Mouse (Mus musculus) embryo, embryonic 10 days (tissue): ENCODE measurements around the gene Ttll13.
A peak's percentile ranks its signal among the peaks of the same experiment; 100 is the strongest.

ENCODE experiments used
- DNase-seq: peaks from one replicate; pipeline ENCODE4 v3.0.0-alpha.2; 2015; ENCODE audit warnings: low spot score

Gene Ttll13

DNA sequence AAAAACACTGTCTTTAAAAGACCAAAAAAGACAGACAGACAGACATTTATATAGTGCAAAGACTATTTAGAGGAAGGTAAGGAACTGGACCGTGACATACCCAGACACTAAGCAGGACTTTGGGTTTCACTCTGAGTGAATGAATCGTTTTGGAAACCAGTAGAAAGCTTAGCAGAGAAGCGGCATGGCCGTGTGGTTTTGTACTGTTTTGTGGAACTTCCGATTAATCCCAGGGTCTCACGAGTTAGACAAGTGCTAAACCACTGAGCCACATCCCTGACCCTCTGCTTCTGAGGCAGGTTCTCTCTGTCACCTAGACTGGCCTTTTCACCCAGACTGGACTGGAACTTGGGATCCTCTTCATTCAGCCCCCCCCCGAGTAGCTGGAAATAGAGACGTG, 31.7 kb upstream of the Ttll13 start:
- no peak for DNase-seq

DNA sequence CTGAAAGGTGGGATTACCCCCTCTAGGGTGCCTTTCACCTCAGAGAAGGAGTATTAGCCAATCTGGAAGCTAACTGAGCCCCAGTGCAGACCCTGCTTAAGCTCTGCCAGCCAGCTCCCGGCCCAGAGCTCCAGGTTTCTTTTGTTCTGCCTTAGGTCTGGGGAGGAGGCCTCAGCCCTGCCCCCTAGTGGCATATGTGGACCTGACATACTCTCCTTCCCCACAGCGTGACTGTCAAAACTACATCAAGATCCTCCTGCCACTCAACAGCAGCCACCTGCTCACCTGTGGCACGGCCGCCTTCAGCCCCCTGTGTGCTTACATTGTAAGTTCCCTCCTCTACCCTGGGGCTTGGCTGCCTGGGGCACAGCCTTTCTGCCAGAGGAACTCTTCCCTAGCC, 30.8 kb upstream of the Ttll13 start:
- peak; percentile 85 for DNase-seq

DNA sequence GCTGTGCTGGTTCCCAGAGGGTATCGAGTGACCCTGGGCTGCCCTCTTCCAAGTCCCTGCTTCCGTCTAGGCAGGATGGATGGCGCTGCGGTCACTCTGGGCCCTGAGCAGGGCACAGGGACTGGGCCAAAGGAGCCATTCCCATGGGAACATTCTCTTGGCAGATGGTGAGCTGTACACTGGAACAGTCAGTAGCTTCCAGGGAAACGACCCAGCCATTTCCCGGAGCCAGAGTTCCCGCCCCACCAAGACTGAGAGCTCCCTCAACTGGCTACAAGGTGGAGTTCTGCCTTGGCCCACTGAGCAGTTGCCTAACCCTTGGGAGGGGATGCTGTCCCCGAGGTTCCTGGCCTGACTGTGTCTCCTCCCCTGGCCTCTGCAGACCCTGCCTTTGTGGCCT, 29.6 kb upstream of the Ttll13 start:
- DNase-seq = no peak

DNA sequence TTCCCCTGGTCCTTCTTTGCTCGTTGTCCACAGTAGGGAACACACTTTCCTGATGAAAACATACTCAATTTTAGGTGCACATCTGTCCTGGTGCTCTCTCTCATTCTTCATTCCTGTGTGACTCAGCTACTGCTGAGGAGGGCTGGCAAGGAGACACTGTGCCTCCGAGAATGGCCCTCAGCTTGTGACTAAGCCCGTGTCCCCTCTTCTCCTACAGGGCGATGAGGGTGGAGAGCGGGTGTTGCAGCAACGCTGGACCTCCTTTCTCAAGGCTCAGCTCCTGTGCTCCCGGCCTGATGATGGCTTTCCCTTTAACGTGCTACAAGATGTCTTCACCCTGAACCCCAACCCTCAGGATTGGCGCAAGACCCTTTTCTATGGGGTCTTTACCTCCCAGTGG, 27.5 kb upstream of the Ttll13 start:
- no peak for DNase-seq

DNA sequence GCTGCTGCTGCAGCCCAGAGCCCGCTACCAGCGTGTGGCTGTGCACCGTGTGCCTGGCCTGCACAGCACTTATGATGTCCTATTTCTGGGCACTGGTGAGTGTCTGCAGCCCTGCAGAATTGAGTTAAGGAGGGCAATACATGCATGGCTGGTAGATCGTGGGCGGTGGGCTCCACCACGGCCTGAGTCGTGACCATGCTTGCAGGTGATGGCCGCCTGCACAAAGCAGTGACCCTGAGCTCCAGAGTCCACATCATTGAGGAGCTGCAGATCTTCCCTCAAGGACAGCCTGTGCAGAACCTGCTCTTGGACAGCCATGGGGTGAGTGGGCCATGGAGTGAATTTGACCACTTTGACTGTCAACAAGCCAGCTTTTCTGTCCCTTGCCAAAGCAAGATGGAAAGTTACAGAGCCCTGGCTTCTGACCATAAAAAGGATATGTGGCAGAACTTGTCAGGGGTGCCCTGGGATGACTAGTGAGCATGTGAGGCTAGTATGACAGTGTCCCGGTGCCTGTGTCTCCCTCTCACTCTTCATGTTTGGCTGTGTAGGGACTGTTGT, 25.9 kb upstream of the Ttll13 start:
- no peak for DNase-seq

DNA sequence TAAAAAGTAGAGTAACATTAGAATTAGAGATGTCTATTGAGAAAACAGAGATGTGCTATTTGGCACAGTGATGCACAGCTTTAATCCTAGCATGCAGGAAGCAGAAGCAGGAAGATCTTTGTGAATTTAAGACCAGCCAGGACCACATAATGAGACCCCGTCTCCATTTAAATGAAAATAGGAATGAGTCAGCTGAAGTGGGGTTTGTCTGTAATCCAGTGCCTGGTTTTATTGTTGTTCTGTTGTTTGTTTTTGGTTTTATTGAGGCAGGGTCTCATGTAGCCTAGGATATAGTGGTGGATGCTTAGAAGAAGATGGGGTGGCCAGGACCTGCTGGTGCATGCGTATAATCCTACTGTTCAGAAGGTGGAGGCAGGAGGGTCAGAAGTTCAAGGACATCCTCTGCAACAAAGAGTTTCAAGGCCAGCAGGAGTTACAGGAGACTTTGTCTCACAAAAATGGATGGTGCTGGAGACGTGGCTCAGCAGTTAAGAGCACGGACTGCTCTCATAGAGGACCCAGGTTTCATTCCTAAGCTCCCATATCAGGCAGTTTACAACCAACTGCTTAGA, 24.9 kb upstream of the Ttll13 start:
- DNase-seq = no peak

DNA sequence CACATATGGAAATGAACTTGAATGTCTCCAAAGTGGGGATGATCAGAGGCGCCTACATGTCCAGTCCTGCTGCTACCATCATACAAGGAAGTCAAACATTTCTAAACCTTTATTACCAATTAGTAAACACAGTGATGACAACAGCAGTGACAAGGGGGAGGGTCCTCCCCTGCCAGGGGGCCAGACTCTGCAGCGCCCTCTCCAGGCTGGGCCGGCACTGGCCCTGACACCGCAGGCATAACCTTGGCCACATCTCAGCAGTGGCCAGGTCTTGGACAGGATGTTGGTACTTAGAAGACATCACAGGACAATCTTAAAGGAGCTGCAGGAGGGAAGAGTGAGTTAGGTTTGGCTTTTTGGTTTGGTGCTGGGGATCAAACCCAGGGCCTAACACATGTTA, 19.1 kb upstream of the Ttll13 start:
- no peak for DNase-seq

DNA sequence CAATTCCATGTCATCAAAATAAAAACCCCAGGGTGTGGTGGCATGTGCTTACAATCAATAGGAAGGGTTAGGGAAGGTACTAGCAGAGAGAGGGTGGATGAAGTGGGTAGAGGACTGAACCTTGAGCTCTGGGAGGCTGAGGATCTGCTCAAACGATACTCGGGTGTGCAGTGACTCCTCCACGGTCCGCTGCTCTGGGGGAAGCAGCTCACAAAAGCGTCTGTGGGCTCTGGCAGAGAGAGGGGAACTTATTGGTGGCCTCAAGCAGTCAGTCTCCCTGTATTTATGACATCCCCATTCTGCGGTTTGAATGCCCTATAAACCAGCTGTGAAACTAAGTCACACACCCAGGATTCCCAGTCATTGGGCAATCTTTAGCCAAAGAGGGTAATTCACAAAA, 16.0 kb upstream of the Ttll13 start:
- DNase-seq = no peak

DNA sequence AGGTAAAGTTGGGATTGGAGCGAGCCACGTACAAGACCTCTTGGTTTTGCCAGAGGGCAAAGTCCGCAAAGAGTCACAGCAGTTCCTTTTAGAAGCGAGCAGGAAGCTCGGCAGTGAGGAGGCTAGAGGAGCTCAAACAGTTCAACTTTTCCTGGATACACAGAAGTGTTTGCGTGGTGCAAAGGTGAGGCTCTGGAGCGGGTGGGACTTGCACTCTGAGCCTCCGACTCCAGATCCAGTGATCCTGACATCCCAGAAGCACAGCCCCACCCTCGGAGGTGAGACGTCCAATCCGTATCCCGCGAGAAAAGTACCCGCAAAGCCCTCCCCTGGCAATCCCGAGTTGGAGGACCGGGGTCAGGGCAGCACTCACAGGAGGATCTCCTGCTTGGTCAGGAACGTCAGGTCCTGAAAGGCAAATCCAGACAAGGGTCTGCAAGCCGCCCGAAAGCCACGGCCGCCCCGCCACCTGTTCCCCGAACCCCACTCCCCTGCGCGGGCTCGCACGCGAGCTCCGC, 14.1 kb upstream of the Ttll13 start:
- DNase-seq = no peak

DNA sequence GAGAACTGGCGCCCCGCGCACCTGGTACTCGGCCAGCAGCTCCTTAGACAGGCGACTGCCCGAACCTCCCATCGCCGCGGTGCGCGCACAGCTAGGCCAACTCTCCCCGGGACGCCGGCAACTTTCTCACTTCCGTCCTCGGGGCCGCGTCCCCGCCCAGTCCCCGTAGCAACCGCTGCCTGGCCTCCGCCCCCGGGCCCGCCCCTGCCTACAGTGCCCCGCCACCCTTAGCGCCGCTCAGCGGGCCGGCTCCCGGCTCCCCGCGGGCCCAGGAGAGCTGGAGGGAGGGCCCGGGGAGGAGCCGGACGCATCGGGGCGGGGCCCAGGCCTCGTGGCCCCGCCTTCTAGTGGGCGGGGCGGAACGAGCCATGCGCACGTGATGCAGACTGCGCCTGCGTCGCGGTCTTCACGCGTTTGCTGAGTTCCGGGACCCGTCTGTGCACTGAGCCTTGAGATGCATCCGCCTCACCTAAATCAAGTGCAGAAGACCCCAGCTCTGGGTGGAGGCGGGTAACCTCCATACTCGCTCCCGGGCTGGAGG, 13.6 kb upstream of the Ttll13 start, which contains the start of the genes Cib1 and Gdpgp1:
Cib1 (minus strand) TSS at position 325 of the 541 bp plus-strand sequence.
Gdpgp1 (plus strand) TSS at position 377 of the 541 bp plus-strand sequence.
- peak; percentile 97 for DNase-seq

DNA sequence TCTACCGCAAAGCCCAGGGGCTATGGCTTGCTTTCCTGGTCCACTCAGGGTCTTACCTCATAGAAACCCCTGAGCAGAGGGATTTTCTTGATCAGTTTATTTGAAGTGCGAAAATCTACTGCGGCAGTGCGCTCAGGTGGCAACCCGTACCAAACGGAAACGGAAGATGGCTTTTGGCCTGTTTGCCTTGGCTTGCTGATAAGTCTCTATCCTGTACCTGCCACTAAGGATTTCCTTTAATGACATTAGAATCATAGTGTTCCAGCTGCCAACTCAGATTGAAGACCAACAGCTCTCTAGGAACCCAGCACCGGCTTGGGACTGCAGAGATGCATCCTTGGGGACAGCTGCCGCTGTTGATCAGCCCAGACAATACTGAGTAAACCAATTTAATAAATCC, 12.4 kb upstream of the Ttll13 start:
- DNase-seq = no peak

DNA sequence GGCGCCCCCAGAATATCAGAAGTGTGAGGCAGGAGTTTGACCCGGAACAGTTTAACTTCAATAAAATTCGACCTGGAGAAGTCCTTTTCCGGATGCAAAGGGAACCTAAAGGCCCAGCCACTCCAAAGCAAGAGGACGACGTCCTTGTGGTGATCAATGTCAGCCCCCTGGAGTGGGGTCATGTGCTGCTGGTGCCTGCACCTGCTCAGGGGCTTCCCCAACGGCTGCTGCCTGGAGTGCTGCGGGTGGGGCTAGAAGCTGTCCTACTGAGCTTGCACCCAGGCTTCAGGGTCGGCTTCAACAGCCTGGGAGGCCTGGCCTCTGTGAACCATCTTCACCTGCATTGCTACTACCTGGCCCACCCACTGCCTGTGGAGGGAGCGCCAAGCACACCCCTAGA, 7.6 kb upstream of the Ttll13 start:
- no peak for DNase-seq

DNA sequence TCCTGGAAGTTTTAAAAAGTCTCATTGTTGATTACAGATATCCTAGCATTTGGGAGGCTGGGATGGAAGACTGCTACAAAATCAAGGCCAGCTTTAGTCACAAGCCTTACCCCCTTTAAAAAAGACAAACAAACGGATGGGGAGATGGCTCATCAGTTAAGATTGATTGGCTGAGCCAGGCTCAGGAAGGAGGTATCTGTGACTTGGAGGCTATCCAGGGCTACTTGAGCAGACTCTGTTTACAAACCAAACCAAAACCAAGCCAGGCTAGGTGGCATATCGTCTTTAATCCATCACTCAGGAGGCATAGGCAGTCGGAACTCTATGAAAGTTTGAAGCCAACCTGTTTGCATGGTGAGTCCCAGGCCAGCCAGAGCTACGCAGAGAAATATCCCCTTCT, 4.5 kb upstream of the Ttll13 start:
- no peak for DNase-seq

DNA sequence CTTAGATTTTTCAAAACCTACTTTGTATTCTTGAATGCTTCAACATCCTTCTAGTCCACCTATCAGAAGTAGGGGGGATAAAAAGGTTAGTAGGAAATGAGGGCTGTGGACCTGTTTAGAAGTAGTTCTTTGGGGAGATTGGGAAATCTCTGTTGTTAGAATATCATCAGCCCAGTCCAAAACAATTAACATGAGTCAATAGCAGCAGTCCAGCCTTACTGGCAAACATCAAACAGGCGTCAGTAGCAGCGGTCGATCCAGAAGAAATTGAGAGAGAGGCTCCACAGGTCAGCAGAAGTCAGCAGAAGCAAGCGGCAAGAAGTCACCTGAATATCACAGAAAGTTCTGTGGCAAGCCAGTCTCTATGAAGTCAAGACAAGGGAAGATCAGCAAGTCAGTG, 1.3 kb upstream of the Ttll13 start:
- DNase-seq = no peak

DNA sequence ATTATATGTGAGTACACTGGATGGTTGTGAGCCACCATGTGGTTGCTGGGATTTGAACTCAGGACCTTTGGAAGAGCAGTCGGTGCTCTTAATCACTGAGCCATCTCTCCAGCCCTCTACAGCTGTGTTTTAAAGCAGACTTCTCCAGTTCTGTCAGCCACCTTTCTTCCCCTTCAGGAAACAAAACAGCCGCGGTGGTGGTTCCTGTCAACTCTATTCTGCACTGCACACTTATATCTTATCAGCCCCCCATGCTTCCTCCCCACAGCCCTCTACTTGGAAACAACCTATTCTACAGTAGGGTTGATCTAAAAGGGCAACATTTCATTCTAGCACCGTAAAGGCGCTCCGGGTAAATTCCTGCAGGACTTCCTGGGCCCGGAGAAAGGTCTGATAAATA, 683 bp downstream of the Ttll13 start:
- DNase-seq = no peak

DNA sequence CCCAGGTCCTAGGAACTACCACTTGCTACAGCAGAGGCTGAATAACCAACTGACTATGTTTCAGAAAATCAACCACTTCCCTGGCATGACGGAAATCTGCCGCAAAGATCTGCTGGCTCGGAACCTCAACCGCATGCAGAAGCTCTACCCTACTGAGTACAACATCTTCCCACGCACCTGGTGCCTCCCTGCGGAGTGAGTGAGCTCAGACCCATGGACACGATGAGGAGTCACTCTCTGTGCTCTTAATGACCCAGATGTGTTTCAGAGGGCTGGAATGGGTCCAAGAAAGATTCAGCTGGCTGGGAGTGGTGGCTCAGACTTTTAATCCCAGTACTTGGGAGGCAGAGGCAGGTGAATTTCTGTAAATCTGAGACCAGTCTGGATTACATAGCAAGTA, 6.3 kb downstream of the Ttll13 start:
- DNase-seq = no peak

DNA sequence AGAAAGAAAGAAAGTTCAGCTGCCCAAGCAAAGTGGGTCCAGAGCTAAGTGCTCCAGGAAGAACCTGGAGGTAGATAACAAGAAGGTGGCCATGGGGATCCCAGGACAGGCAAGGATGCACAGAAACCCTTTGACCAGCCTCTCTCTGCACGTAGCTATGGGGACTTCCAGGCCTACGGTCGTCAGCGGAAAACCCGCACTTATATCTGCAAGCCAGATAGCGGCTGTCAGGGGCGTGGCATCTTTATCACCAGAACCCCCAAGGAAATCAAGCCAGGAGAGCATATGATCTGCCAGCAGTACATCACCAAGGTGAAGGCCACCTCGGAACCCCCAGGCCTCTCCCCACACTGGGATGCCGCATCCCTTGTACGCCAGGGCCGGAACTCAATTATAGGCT, 6.7 kb downstream of the Ttll13 start:
- DNase-seq = no peak

DNA sequence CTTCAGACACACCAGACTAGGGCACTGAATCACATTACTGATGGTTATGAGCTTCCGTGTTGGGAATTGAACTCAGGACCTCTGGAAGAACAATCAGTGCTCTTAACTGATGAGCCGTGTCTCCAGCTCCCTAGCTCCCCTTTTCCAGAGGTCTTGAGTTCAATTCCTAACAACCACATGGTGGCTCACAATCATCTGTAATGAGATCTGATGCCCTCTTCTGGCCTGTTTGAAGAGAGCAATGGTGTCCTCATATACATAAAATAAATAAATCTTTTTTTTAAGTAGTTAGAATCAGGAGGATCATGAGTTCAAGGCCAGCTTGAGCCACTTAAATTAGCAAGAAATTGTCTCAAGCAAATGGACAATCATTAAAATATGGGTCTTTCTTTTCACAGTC, 9.8 kb downstream of the Ttll13 start:
- DNase-seq = no peak

DNA sequence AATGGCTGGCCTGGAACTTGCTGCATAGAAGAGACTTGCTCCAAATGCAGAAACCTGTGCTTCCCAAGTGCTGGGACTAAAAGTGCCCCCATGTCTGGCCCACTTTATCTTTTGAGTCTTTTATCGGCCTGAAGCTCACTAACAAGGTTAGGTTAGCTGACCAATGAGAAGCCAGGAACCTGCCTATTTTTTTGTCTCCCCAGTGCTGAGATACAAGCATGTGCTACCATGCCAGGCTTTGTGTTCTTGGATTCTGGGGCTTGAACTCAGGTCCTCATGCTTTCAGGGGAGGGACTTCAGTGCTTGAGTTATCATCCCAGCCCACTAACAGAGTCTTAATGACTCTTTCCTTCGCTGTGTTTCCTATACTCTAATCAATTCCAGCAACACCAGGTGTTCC, 11.5 kb downstream of the Ttll13 start:
- no peak for DNase-seq

DNA sequence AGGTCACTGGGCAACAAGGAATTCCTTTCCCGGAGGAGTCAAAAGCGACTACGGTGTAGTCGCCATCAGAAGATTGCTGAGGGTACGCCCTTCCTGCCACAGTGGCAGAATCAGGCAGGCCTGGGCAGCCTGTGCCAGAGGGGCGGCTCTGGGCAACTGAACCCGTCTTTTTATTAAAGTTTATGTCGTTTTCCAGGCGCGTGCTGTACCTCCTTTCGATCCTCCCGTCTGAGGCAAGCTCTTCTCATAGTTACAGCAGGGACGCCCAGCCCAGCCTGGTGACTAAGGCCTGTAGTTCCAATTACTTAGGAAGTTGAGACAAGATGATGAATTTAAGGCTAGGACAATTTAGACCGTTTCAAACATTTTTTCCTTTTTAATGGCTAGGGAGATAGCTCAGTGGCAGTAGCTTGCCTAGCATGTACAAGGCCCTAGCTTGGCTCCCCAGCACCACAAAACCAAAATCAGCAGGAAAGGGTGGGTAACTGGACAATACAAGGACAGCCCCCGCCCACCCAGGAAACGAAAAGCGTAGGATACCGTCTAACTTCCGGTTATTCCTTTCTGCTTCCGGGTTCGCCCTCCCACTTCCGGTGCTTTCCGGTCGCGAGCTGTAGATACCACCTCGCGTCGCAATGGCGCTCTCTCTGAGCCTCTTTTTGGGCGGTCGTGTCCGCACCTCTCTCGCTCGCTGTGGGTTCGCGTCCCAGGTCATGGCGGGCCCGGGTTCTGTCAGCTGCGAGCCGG, 14.6 kb downstream of the Ttll13 start, which contains the start of gene Ngrn:
Ngrn (plus strand) TSS at position 591 of the 747 bp plus-strand sequence.
- DNase-seq = peak; percentile 94

DNA sequence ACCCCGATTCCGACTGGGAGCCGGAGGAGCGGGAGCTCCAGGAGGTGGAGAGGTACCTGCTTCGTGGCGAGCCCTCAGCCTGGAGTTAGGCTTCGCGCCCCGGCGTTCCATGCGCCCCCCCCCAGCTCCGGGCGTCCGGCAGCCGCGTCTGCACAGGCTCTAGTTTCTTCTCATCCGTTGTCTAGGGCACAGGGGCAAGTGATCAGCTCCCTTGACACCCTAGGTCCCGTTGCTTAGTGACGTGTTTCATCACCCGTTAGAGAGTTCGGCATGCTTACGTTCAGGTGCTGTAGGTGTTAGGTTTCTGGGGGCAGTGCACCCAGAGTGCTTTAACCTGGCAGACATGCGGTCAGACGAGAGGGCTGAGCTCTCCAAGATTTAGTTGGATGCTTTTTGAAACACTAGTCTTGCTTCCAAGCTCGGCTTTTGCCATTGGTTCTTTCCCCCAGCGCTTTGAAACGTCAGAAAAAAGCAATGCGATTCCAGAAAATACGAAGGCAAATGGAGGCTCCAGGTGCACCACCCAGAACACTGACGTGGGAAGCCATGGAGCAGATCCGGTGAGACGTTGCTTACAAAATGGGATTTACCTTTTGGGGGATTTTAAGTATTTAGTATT, 15.3 kb downstream of the Ttll13 start:
- peak; percentile 26 for DNase-seq

DNA sequence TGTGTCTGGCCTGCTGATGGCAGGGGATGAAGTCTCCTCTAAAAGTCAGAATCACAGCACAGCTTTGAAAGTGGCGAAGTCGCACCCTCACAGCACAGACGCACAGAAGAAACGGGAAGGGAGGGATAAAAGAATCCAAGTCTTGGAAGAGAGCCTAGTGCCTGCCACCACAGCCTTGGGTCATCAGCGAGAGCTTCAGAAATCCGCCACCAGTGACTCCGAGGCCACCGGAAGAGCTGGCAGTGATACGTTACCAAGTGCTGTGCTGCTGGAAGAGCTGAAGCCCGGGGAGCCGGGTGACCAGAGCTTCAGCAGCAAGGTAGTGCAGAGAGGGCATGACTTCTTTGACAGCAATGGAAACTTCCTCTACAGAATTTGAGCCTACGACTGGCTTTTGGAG, 18.4 kb downstream of the Ttll13 start:
- DNase-seq = no peak

DNA sequence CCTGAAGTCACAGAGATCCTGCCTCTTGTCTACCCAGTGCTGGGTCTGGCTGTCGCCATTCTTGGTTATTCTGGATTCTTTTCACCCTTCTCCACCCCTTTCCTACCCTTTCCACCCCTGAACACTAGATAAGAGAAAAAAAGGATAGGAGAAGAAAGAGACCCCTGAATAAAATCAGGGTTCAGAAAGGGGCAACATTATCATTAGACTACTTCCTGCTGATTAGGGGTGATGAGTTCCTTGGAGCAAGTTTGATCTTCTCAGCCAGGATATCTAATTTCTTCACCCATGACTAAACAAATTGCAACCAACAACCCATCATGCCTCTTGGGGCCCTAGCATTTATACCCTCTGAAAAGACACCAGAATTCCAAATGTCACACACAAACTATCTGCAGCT, 21.6 kb downstream of the Ttll13 start:
- DNase-seq = no peak
